Mouse (Mus musculus): ENCODE measurements around the gene Cpxm1.

Gene Cpxm1

DNA sequence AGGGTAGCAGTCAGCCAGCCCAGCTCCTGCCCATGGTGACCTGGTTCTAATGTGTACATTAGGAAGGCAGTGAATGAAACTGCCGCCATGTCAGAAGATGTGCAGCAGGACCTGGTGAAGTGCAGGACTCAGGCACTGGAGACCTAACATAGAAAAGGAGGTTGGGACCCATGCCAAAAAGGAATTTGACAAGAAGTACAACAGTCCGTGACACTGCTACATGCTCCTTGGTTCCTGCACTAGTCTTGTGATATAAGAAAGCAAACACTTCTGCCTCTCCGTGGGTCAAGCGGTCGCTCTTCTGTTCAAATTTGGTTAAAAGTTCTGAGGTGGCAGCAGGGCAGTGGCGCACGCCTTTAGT lies 56.2 kb downstream of the Cpxm1 start:
- DNase-seq (ENCODE audit: extremely low read depth, low read depth, low spot score), result no peak

Data from fat pad, adult 2 months (tissue).